Mouse (Mus musculus) mouse trophoblast stem cell (cell line): ENCODE data around the gene Togaram1.

Source experiments
- in situ Hi-C, 2 experiments: fragments of 300-500 bp; cut with MseI, MboI; formaldehyde crosslinking; loops; 2 replicates in 1 of 2; 3 replicates in 1 of 2; pipeline ENCODE4 v1.15.1; 2025

The Togaram1 gene

DNA sequence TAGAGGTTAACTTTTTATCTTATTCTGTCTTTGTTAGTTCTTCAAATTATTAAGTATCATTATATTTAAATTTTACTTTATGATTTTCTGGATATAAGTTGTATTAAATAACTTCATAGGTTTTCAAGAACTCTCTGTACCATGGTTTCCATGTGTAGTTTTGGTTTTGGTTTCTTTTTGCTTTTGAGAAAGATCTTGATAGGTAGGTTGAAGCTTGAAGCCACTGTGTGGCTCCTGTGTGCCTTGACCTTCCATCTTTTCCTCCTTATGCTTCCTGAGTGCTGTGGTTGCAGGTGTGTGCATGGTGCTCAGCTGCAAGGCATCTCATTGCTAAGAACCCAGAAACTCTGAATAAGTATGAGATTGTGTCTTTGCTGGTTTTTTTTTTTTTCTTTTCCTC is 83.2 kb downstream of the Togaram1 start:
- in situ Hi-C loops: no loop called here

DNA sequence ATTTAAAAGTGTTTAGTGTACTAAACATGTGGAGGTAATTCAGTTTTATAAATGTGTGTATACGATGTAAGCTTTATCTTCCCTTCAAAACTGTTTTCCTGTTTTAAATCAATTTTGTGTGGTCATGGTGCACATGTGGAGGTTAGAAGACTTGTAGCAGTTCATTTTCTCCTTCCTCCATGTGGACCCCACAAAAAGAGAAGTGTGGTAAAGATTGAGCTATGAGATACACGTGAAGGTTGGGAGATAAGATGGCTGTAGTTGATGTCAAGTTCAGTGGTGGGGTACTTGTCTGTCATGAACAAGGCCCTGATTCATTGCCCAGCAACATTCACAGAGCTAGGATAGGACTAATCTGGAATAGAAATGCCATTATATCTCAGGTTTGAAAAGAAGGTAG is 92.6 kb downstream of the Togaram1 start:
- in situ Hi-C loops: no loop called here

DNA sequence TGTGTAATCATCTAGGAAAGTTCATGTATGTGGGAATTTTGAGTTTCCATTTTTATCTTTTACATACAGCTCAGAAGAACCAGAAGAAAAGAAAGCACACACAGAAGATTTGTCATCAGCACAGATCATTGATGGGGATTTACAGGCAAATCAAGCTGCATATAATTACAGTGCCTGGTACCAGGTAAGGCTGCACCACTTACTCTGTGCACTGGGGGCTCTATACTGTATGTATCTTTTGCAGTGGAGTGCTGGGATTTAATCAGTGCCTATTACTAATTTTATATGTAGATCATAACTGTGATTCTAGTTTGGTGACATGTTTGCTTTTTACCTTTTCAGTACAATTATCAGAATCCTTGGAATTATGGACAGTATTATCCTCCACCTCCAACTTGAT is 95.5 kb downstream of the Togaram1 start:
- in situ Hi-C loops: no loop called here

DNA sequence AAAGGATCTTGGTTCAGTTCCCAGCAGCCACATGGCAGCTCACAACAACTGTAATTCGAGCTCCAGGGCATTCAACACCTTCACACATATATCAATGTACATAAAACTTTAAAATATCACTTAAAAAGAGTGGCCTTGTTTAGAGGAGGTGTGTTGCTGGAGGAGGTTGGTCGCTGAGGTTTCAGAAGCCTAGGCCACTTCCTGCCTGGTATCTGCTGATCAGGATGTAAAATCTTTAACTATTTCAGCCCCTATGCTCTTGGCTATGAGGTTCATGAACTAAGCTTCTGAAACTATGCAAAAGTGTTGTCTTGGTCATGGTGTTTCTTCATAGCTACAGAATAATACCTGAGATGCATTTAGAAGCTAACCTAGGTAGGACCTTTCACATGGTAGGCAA is 99.6 kb downstream of the Togaram1 start:
- in situ Hi-C loops: no loop called here

DNA sequence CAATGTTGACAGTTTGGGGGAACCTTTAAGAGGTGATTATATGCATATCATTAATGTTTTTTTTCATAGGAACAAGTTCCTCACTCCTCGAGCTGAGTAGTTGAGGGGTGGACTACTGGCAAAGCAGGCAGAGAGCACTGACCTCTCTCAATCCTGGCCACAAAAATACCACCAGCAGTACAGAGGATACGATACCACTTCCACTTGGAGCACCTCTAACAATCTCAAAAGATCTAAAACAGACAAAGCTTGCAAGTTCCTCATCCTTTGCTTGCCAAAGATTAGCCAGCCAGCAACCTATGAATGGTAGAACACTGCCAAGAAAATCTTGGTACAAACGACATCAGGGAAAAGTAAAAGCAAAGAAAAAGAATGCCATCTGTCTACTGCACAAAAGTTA is 100.6 kb downstream of the Togaram1 start:
- in situ Hi-C loops: no loop called here

DNA sequence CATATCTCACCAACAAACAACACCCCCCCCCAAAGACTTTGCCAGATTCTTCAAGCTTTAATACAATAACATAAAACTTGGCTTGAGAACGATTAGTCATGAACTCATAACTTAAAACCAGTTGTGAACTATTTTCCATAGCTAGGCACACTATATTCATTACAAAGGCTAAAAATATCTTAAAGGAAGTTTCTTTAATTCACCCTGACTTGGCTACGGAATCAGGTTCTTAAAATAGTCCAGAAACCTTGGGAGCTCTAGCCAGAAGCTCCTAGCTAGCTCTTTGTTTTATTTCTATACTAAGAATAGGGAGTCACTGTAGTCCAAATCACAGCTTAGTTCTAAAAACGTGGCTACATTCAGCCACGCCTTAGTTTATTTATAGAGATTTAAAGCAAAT is 102.8 kb downstream of the Togaram1 start:
- in situ Hi-C loops: no loop called here
